Mouse (Mus musculus) CH12.LX (cell line): ENCODE measurements at regions not wholly inside any gene's neighbourhood (a gene's known extent, or its start where the extent isn't known, plus 50 kb on each side); places are given as distances from the start of the nearest gene placed in this dataset.

Experiments used
- CTCF ChIP-seq, 2 experiments: IDR thresholded peaks in 1 of 2; conservative IDR thresholded peaks in 1 of 2; 2 replicates each; pipeline ENCODE4 v1.5.1; 2011 to 2012; ENCODE audit warnings: low read depth in 2 of 2, low read length in 2 of 2, improper control_type of control experiment in 1 of 2, inconsistent platforms in 1 of 2, mild to moderate bottlenecking in 1 of 2, moderate library complexity in 1 of 2
- EP300 ChIP-seq: IDR thresholded peaks from 2 replicates; pipeline ENCODE4 v1.6.1; 2011; ENCODE audit warnings: low read length, improper control_type of control experiment
- MAFK ChIP-seq: IDR thresholded peaks from 2 replicates; pipeline ENCODE4 v1.6.1; 2011; ENCODE audit warnings: low read length, improper control_type of control experiment; ENCODE audit not compliant: insufficient replicate concordance
- MYC ChIP-seq: IDR thresholded peaks from 2 replicates; pipeline ENCODE4 v1.6.1; 2011; ENCODE audit warnings: low read depth, mild to moderate bottlenecking, improper control_type of control experiment, low read length
- POLR2A ChIP-seq: IDR thresholded peaks from 2 replicates; pipeline ENCODE4 v1.6.1; 2011; ENCODE audit warnings: low read depth, mild to moderate bottlenecking, improper control_type of control experiment, low read length
- UBTF ChIP-seq: IDR thresholded peaks from 2 replicates; pipeline ENCODE4 v1.6.1; 2012; ENCODE audit warnings: low read depth, mild to moderate bottlenecking, inconsistent platforms, low read length, improper control_type of control experiment, moderate library complexity
- USF1 ChIP-seq: IDR thresholded peaks from 2 replicates; pipeline ENCODE4 v1.6.1; 2014; ENCODE audit warnings: low read depth, mild to moderate bottlenecking, inconsistent platforms, low read length, improper control_type of control experiment
- ZNF384 ChIP-seq: IDR thresholded peaks from 2 replicates; pipeline ENCODE4 v1.6.1; 2012; ENCODE audit warnings: low read depth, low read length, improper control_type of control experiment, inconsistent platforms

DNA sequence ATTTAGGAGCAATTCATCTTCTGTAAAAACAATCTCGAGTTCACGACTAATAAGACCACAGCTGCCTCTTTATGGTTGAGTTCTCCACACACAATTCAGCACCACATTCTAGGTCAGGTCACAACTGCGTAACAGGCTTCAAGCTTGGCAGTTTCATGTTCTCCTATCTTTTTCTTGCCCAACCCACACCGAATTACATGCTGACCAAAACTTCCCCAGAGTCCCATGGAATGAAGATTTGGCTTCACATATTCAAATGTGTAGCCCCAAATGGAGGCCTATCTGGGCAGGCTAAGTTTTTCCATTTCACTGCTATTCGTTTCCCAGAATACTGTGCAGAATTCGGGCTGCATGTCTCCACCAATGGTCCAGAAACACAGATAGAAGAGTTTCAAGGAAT, 167.5 kb upstream of the Slc25a13 start:
- no peak for TF ChIP-seq CTCF (conservative IDR thresholded peaks at IDR 0.05 in 1 of 2, IDR thresholded peaks at IDR 0.05 in 1 of 2; ENCODE audit: low read depth in 2 of 2, low read length in 2 of 2)
- TF ChIP-seq ZNF384 = no peak
- no peak for TF ChIP-seq MAFK
- TF ChIP-seq USF1 = no peak
- no peak for TF ChIP-seq UBTF
- TF ChIP-seq POLR2A = no peak
- TF ChIP-seq EP300 = no peak
- no peak for TF ChIP-seq MYC
